Mouse (Mus musculus) cerebellum, adult (tissue): ENCODE measurements at regions not wholly inside any gene's neighbourhood (a gene's known extent, or its start where the extent isn't known, plus 50 kb on each side); places are given as distances from the start of the nearest gene placed in this dataset.
A peak's percentile ranks its signal among the peaks of the same experiment; 100 is the strongest.

Experiments
- ATAC-seq: cut with Nextera tagmentation; 2 replicates; pipeline ENCODE4 v1.9.2; 2017; ENCODE audit warnings: mild to moderate bottlenecking, moderate library complexity, mixed read lengths; ENCODE audit not compliant: insufficient number of reproducible peaks, low FRiP score, low TSS enrichment

DNA sequence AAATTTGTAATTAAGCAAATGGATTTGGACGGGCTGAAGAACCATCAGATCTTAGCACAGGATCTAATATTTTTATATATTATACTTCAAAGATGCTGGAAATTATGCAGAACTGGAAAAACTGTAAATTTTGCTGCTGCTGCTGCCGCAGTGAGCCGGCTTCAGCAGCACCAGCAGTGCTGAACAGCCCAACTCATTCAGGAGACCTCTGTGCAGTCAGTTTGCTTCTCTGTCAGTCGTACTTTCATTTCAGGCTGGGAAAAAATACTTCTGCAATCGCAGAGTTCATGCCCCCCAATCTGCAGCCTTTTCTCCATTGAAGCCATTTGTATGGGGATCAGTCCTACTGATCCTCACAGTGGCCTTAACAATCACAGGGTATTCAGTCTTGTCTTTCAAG lies 53.4 kb upstream of the Trpc3 start:
- no peak for ATAC-seq

- no peak for ATAC-seq
Measured at GRCm38 (mm10) chr3:36754358-36754950, 64.5 kb upstream of the Trpc3 start.

- ATAC-seq, result 0 out of 2 replicates have a peak, but pooled peaks have one; percentile 15
Measured at GRCm38 (mm10) chr3:36762065-36762653, 72.2 kb upstream of the Trpc3 start.

- no peak for ATAC-seq
Measured at GRCm38 (mm10) chr3:36762847-36763246, 72.9 kb upstream of the Trpc3 start.

DNA sequence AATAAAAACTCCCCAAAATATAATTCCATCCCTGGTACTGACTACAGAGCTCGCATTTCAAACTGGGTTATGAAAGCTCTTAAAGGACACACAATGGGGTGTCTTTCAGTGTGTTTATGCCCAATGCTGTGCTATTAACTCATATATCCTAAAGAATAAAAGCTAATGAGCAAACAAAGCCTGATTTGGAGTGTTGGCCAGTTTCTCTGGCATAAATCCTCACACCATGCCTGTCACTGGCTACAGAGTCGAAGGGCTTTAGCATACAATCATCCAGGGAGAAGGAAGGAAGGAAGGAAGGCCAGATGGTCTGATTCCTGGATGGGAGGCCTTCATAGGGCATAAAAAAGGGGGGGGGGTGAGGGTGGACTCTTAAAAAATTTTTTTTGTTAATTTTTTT lies 74.8 kb upstream of the Trpc3 start:
- ATAC-seq, result no peak

DNA sequence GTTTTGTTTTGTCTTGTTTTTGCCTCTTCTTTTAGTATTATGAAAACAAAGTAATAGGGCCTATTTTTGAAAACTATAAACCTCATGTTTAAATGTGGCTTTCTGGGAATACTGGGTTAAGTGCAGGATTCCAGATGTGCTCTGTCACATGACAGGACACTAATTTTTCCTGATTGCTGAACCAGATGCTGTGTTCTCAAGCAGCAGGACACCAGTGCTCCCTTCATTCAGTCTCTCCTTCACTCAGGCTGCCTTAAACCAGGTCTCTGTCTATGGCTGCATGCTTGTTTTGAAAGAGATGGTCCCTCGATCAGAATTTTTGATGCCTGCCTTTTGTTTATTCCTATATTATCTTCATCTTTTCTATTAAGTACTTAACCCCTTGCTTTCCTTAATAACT lies 80.1 kb upstream of the Trpc3 start:
- ATAC-seq, result no peak

DNA sequence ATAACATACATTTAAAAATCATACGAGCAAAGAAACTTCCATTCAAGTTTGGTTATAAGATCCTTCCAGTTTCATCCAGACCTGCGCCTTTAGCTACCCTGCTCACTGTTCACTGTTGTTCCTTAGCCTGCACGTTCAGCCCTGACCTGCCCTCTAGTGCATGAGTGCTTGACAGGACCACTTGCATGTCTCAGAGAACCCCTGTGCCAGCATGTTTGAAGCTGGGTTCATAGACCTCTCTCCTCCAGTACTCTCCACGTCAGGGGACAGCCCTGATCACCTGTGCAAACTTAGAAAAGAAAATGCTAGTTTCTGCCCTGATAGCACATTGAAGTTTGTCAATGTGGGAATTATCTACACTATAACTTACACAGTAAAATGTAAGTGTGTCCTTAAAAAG lies 81.0 kb upstream of the Trpc3 start:
- no peak for ATAC-seq

DNA sequence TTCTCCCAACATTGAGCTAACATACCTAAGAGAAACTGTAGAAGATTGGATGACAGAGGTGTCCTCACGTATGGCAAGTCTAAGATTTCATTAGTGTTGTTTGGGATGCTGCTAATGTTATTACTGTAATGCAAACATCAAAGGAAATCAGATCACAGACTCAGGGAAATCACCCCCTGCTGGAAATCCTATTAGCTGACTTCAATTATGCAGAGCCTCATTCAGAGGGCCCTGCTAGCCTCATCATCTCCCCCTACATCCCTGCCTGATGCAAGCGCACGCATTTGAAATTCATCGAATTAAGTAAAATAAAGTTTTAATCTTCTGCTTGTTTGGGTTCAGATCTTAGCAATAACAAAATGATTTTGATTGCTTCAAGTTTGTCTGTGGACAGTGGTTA lies 84.1 kb upstream of the Trpc3 start:
- ATAC-seq, result no peak

DNA sequence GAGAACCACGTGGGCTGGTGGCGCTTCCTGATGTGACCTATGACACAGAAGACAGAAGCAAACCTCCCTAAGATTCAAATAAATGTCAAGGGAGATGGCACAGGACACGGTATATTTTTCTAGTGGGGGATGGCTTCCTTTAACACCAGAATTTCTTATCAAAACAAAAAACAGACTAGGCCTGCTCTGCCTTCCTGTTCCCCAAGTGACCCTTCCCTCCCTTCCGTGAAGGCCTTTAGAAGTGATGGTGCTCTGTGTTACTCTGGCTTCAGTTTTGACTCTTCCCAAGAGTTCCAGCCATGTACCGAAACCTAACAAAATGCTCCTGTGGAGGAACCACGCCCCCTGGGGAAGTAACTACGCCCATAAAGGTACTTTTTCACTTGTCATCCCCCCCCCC lies 84.5 kb upstream of the 4932438A13Rik start:
- no peak for ATAC-seq

DNA sequence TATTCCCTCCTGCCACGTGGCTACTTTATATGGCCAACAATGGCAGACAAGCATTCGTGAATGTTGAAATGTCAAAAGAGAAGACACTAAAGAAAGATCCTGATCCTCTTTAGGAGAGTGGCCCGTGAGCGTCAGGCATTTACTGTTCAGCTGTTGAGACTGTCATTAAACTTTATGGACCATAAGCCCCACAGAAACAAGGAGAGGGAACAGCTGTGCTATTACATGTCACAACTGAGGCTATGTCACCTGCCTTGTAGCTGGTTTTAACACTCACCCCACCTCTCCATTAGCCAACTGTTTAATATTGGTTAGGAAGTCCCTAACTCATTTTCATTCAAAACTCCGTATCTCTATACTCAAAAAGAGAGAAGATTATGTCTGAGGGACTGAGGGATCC lies 76.3 kb upstream of the 4932438A13Rik start:
- ATAC-seq, result no peak

- ATAC-seq, result no peak
Measured at GRCm38 (mm10) chr3:36790245-36790644, 72.7 kb upstream of the 4932438A13Rik start.

DNA sequence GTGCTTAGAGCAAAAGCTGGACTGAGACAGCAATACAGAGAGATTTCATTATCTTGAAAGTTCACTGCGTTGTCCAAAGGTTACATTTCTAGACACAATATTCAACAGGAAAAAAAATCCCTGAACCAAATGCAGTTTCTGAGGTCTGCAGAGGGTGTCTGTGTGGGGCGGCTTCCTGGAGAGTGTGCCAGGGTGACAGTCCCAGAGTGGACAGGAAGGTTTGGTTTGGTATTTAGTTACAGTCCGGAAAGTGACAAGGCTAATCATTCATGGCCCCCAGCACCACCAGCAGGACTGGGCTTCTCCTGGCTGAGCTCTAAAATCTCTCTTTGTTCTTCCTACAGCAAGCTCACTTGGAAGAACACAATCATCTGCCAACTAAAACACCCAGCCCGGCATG lies 65.9 kb upstream of the 4932438A13Rik start:
- ATAC-seq, result no peak

DNA sequence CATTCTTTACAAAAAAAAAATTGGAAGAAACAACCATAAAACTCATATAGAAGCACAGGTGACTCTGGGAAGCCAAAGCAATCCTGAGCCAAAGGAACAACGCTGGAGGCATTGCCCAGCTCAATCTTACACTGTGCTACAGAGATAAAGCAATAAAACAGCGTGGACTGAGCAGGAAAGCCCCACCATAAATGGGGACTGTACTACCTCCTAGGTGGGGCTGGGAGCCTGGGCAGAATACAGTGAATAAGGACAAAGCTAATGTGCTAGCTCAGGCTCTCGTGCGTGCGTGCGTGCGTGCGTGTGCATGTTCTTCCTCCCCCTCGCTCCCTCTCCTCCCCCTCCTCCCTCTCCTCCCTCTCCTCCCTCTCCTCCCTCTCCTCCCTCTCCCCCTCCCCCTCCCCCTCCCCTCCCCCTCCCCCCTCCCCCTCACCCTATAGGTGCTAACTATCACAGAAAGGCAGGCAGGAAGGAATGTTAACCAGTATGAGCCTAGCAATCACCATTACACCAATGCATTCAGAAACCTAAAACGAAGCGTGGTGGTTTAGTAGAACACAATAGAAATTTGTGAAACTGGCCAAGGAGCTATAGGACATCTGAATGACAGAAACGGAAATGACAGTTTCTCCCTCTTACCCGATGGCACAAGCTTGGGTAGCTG lies 64.6 kb upstream of the 4932438A13Rik start:
- no peak for ATAC-seq

DNA sequence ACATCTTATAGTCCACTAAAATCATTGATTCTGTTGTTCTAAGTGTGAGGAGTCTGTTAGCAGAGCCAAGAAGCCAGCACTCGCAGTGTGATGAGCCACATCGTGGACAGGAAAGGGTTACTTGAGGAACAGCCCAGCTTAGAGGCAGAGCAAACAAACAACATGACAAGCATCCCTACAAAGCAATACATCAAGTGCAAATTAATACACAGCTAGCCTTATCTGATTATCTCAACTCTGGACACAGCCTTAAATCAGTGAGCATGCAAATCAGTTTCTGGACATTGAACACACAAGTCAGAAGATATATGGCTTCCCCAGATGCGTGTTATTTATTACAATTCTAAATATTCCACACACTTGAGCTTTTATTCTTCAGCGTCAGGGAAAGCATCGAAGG lies 52.4 kb upstream of the 4932438A13Rik start:
- ATAC-seq, result no peak
